20 mouse cellular contexts compared by ENCODE assay signal in genomic region chr9:53401146-53401545, GRCm38 (mm10). TPM values are rescaled to one million over a fixed set of nuclear protein-coding genes. Genes with fewer than 3 reads are reported as not detected.
"Had no signal": no experiment of that assay in that cellular context is flagged by ENCODE, and none has a peak within 500 bp of the region (broad histone marks: within the 10 kb centered on the region; RNA-seq: fewer than 3 reads in every experiment).

No protein-coding gene starts in this region.

- H3K9me3 ChIP-seq: liver, embryonic 13.5 days; megakaryocyte, embryonic 14.5 days; midbrain, embryonic 10.5 days; neural tube, embryonic 12.5 days; neural tube, embryonic 15.5 days had no signal

- H3K4me2 ChIP-seq: liver, embryonic 13.5 days; neural tube, embryonic 12.5 days; neural tube, embryonic 15.5 days had no signal

- H3K9ac ChIP-seq: liver, embryonic 13.5 days; neural tube, embryonic 12.5 days; neural tube, embryonic 15.5 days had no signal

- H3K36me3 ChIP-seq: midbrain, embryonic 10.5 days; neural tube, embryonic 12.5 days; neural tube, embryonic 15.5 days had no signal

- H3K4me3 ChIP-seq: layer of hippocampus, adult 2 months; liver, embryonic 13.5 days; megakaryocyte, embryonic 14.5 days; midbrain, embryonic 10.5 days; neural tube, embryonic 12.5 days; neural tube, embryonic 15.5 days had no signal

- H3K27ac ChIP-seq: layer of hippocampus, adult 2 months; liver, embryonic 13.5 days; midbrain, embryonic 10.5 days; neural tube, embryonic 12.5 days; neural tube, embryonic 15.5 days; stomach, postnatal 0 days had no signal

- H3K27me3 ChIP-seq: liver, embryonic 13.5 days; megakaryocyte, embryonic 14.5 days; neural tube, embryonic 12.5 days; neural tube, embryonic 15.5 days had no signal

- ATAC-seq: inflammation-experienced regulatory T-cells, adult 6 months; intestine, postnatal 0 days had no signal

- DNase-seq: layer of hippocampus, adult 9-11 months; liver, embryonic 13.5 days; lung, adult 2 months; lung, postnatal 14 days; midbrain, embryonic 14.5 days; right cerebral cortex, adult 18-20 months; right cerebral cortex, postnatal 14 days; right cerebral cortex, postnatal 4 days; thymus, adult 2 months; thymus, postnatal 14 days; thymus, postnatal 4 days had no signal

RNA-seq across cellular contexts. Expression of gene 4930550C14Rik, which starts 1.0 kb away (rescaled TPM):
- polyA plus RNA-seq: liver, adult 2 months had no signal
